Mouse (Mus musculus) mouse embryonic stem cell (cell line): ENCODE data around the gene Tmem198.

Experiments used
- in situ Hi-C, 2 experiments: fragments of 300-500 bp; cut with MboI; formaldehyde crosslinking; loops; 1 replicate in 1 of 2; 3 replicates in 1 of 2; pipeline ENCODE4 v1.14.3; 2019 to 2020; ENCODE audit warnings: low sequenced_read_pairs in 2 of 2, low pct_unique_long_range_greater_than_20kb in 1 of 2, mixed read lengths in 1 of 2; ENCODE audit not compliant: unreplicated experiment in 1 of 2

Tmem198 gene

DNA sequence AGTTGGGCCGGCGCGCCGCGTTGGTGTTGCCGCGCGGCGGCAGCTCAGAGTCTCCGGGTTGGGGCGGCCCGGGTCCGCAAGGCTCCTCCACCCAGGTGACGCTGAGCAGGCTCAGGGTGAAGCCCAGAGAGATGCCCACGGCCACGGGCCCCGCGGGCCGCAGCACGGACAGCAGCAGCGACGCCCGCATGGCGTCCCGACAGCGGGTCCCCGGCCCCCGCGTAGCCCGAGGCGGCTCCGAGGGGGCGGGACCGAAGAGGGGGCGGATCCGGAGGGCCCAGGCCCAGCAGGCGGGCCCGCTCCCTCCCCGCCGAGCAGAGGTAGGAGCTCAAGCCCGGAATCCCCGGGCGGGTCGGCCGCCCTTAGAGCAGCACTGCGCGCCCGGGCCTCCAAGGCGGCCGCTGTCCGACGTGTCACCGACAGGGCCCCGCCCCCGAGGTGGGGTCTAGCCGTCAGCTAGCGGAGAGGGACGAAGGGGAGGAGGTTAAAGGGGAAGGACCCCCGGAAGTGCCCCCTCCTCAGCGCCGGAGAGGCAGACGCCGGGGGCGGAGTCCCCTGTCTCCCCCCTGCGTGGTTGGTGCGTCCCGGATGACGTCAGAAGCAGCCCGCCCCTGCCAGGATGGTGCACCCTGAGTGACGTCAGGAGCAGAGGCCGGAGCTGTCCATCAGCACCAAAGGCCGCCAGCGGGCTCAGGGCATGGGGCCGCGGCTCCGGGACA, at the start of gene Tmem198, which contains the start of gene Chpf:
Gene Tmem198, plus strand, starts transcription at position 617 of the 719 bp plus-strand sequence.
Gene Chpf, minus strand, starts transcription at position 392 of the 719 bp plus-strand sequence.
- in situ Hi-C loops, result loop anchor here (5.0 to 10.0 kb wide), 2 partner anchors 78 to 134 kb away; no protein-coding TSS in a partner anchor

GRCm38 (mm10) chr1:75435475-75436328, 43.6 kb upstream of the Tmem198 start, which contains the start of gene Gmppa:
Gmppa (plus strand) TSS chr1:75435930.
- in situ Hi-C loops, result loop anchor here in 1 of 2 experiments (25.0 kb wide), 1 partner anchor 648 kb away; the partner anchor contains the start of gene Wnt10a

- in situ Hi-C loops, result loop anchor here in 1 of 2 experiments (25.0 kb wide), 1 partner anchor 651 kb away; the partner anchor contains the start of gene Wnt10a
Observed at GRCm38 (mm10) chr1:75438782-75439181, 40.5 kb upstream of the Tmem198 start.

GRCm38 (mm10) chr1:75440661-75441060, 38.7 kb upstream of the Tmem198 start:
- in situ Hi-C loops, result loop anchor here in 1 of 2 experiments (25.0 kb wide), 1 partner anchor 653 kb away; the partner anchor contains the start of gene Wnt10a

GRCm38 (mm10) chr1:75441471-75441996, 37.8 kb upstream of the Tmem198 start:
- in situ Hi-C loops, result loop anchor here in 1 of 2 experiments (25.0 kb wide), 1 partner anchor 654 kb away; the partner anchor contains the start of gene Wnt10a

DNA sequence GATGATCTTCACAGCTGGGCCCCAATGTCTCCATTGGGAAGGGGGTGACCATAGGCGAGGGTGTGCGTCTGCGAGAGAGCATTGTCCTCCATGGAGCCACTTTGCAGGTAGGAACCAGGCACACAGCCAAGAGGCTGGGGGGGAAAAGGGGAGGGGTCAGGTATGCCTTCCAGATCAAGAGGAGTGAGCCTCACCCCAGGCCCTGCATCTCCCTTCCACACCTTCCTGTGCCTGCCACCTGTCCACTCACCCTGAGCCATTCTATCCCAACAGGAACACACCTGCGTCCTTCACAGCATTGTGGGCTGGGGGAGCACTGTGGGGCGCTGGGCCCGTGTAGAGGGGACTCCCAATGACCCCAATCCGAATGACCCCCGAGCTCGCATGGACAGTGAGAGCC, 37.2 kb upstream of the Tmem198 start:
- in situ Hi-C loops, result loop anchor here in 1 of 2 experiments (25.0 kb wide), 1 partner anchor 655 kb away; the partner anchor contains the start of gene Wnt10a

- in situ Hi-C loops, result loop anchor here in 1 of 2 experiments (25.0 kb wide), 1 partner anchor 656 kb away; the partner anchor contains the start of gene Wnt10a
Observed at GRCm38 (mm10) chr1:75442811-75443210, 36.5 kb upstream of the Tmem198 start.

GRCm38 (mm10) chr1:75443247-75444024, 35.9 kb upstream of the Tmem198 start:
- in situ Hi-C loops, result loop anchor here in 1 of 2 experiments (25.0 kb wide), 1 partner anchor 656 kb away; the partner anchor contains the start of gene Wnt10a

GRCm38 (mm10) chr1:75444208-75444607, 35.1 kb upstream of the Tmem198 start:
- in situ Hi-C loops, result loop anchor here in 1 of 2 experiments (25.0 kb wide), 1 partner anchor 657 kb away; the partner anchor contains the start of gene Wnt10a

DNA sequence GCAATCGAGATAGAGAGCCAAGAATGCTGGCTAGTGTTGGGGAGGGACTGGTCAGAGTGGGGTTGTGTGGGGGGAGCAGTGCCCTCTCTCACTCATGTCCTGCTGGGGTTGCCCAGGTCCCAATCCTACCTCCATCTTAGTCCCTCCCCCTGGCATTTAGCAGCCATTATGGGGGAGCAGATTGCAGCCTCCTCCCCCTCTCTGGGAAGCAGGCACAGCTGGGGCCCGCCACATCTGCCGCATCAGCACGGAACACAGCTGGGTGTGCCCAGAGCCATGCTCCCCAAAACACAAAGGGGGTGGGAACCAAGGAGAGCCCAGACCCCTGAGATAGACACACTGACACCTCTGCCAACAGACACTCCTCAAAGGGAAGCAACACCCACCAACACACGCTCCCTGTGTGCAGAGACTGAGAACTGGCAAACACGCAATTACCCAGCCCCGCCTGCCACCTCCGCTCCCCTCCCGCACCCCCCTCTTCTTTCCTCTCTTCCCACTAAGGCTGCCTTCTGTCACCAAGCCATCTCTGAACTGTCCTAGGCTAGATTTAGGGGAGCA, 34.1 kb upstream of the Tmem198 start:
- in situ Hi-C loops, result loop anchor here in 1 of 2 experiments (25.0 kb wide), 1 partner anchor 658 kb away; the partner anchor contains the start of gene Wnt10a

DNA sequence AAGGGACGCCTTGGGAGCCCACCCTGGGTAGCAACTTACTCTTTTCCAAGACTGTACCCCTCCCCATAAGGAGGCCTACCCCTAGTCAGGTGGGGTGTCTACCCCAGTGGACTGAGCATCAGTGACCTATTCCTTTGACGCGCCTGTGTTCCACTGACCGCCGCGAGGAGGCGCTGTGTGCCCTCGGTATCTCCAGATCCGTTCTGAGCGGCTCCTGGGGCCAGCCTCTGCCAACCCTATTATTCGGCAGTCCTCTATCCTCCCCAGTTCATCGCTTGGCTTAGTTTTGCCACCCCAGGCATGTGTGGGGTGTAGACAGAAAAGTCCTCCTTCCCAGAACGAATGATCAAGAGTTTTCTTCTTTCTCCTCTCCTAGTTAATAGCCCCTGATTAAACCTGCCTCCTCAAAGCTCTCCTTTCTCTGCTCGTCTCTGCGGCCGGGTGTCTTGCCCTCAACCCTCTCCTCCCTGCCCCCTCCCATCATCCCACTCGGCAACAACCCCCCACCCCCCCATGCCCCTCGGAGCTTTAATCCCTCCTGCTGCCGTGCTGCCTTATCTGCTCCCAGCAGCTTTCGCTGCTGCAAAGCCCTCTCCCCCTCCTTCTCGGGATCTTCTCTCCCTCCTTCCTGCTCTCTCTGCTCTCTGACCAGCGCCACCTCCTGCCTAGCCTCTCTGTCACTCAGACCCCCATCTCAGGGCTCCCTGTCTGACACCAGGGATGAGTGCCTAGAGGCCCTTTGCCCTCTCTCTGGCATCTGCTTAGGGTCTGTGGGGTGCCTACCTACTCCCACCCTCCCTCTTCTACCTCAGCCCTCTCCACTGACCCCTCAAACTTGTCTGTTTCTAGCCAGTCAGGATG, 33.4 kb upstream of the Tmem198 start:
- in situ Hi-C loops, result loop anchor here in 1 of 2 experiments (25.0 kb wide), 1 partner anchor 659 kb away; the partner anchor contains the start of gene Wnt10a

DNA sequence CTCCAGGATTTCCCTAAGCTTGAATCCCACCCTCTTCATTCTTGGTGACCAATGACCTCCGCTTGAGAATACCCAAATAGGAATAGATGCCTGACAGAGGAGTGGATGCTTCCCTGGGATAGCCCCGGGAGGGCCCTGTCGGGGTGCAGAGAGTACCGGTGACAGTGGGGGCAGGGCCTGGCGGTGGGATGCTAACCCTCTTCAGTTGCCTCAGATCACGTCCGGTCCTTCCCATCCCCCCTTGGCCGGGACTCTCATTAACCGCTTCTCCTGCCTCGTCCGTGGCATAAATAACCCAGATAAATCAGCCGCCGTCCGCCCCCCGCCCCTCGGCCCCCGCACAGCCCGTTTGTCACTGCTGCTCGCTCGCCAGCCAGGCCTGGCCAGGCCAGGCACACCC, 32.7 kb upstream of the Tmem198 start:
- in situ Hi-C loops, result loop anchor here in 1 of 2 experiments (25.0 kb wide), 1 partner anchor 659 kb away; the partner anchor contains the start of gene Wnt10a

DNA sequence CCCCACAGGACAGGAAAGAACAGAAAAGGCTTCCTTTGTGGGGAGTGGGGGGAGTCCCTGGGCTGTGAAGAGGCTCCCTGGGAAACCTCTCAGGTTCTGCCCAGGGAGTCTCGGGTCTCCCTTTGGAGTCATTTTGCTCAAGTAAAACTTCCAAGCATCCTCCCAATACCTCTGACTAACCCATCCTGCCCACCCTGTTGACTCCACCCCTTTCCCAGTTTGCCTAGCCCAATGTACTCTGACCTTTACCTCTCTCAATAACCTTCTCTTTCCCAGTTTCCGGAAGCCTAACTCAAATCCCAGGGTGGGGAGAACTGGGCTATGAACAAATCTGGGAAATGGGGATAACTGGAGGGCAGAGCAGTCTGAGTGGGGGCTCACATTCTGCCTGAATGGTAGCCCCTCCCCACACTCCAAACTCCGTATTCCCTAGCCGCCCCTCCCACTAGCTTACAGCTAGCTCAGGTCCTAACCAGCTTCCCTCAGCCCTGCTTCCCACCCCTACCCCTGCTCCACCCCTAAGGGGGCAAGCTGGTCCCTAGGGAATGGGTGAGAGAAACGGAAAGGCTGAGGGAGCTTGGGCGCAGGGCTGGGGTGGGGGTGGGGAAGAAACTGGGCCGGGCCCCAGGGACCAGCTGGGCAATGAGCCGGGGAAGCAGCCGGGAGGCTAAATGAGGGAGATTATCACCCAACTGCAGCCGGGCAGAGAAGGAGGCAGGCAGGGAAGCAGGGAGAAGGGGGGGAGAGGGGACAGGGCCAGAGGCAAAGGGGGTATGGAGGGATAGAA, 31.9 kb upstream of the Tmem198 start:
- in situ Hi-C loops, result loop anchor here in 1 of 2 experiments (25.0 kb wide), 1 partner anchor 660 kb away; the partner anchor contains the start of gene Wnt10a

- in situ Hi-C loops, result loop anchor here in 1 of 2 experiments (25.0 kb wide), 1 partner anchor 661 kb away; the partner anchor contains the start of gene Wnt10a
Observed at GRCm38 (mm10) chr1:75448052-75448431, 31.3 kb upstream of the Tmem198 start.

GRCm38 (mm10) chr1:75448937-75449336, 30.4 kb upstream of the Tmem198 start:
- in situ Hi-C loops, result loop anchor here in 1 of 2 experiments (25.0 kb wide), 1 partner anchor 662 kb away; the partner anchor contains the start of gene Wnt10a
